Mouse (Mus musculus): ENCODE results near the gene Tbc1d2b. TPM values are rescaled to one million over a fixed set of nuclear protein-coding genes. Genes with fewer than 3 reads are reported as not detected.
A peak's percentile ranks its signal among the peaks of the same experiment; 100 is the strongest.

Tbc1d2b gene
- polyA plus RNA-seq, 1 experiment: 6.7 TPM

DNA sequence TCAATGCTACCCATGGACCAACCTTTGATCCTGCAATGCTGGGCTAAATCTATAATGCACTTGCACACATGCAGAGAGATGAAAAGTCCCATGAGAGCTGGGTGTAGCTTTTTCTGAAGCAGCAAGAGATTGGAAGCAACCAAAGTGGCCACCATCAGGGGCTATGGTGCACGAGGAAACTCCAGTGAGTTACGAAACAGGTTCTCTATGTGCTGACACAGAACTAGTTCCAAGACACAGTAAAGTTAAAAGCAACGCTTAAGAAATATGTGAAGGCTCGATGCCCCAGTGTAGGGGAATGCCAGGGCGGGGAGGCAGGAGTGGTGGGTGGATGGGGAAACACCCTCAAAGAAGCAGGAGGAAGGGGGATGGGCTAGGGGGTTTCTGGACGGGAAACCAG lies 61.9 kb downstream of the Tbc1d2b start:
- H3K36me3 ChIP-seq (ENCODE audit: control insufficient read depth, insufficient read depth): no peaks in the 10 kb centered on the region

GRCm38 (mm10) chr9:90207808-90208207 lies 62.8 kb downstream of the Tbc1d2b start:
- Histone ChIP-seq H3ac (ENCODE audit: control insufficient read depth, insufficient read length, low read depth) (no peak overlapping the region), H3K79me2 (ENCODE audit: control insufficient read depth, insufficient read depth) (no peaks in the 10 kb centered on the region), H3K4me3 (ENCODE audit: insufficient read depth, poor library complexity, severe bottlenecking) (no peak overlapping the region), H3K36me3 (ENCODE audit: control insufficient read depth, insufficient read depth) (no peaks in the 10 kb centered on the region), H3K27me3 (ENCODE audit: control insufficient read depth, insufficient read depth, insufficient read length) (no peaks in the 10 kb centered on the region), H3K79me3 (ENCODE audit: low read depth) (no peaks in the 10 kb centered on the region)
- no peak for TF ChIP-seq CTCF (IDR thresholded peaks at IDR 0.05; ENCODE audit: control insufficient read depth, insufficient read depth, insufficient read length)
- no peak for TF ChIP-seq CEBPB (IDR thresholded peaks at IDR 0.05; ENCODE audit: low read depth)
- no peak for TF ChIP-seq MYOG (IDR thresholded peaks at IDR 0.05; ENCODE audit: control insufficient read depth, extremely low read depth, insufficient read length)
- no peak for TF ChIP-seq USF1 (IDR thresholded peaks at IDR 0.05; ENCODE audit: low read depth)
- TF ChIP-seq MYOD1 (IDR thresholded peaks at IDR 0.05; ENCODE audit: control insufficient read depth, insufficient read length, low read depth): no peak
- no peak for TF ChIP-seq MAX (IDR thresholded peaks at IDR 0.05)
- TF ChIP-seq FOSL1 (IDR thresholded peaks at IDR 0.05; ENCODE audit: insufficient read depth, low read length, poor library complexity, severe bottlenecking): no peak

More for the DNA sequence above, 61.9 kb downstream of the Tbc1d2b start:
- Histone ChIP-seq H3ac (ENCODE audit: control insufficient read depth, insufficient read length, low read depth) (no peak overlapping the region), H3K79me2 (ENCODE audit: control insufficient read depth, insufficient read depth) (no peaks in the 10 kb centered on the region), H3K27me3 (ENCODE audit: control insufficient read depth, insufficient read depth, insufficient read length) (no peaks in the 10 kb centered on the region), H3K79me3 (ENCODE audit: low read depth) (no peaks in the 10 kb centered on the region), H3K4me3 (ENCODE audit: insufficient read depth, poor library complexity, severe bottlenecking) (no peak overlapping the region)
- no peak for TF ChIP-seq CTCF (IDR thresholded peaks at IDR 0.05; ENCODE audit: control insufficient read depth, insufficient read depth, insufficient read length)
- no peak for TF ChIP-seq CEBPB (IDR thresholded peaks at IDR 0.05; ENCODE audit: low read depth)
- no peak for TF ChIP-seq FOSL1 (IDR thresholded peaks at IDR 0.05; ENCODE audit: insufficient read depth, low read length, poor library complexity, severe bottlenecking)
- no peak for TF ChIP-seq MYOD1 (IDR thresholded peaks at IDR 0.05; ENCODE audit: control insufficient read depth, insufficient read length, low read depth)
- no peak for TF ChIP-seq MAX (IDR thresholded peaks at IDR 0.05)
- no peak for TF ChIP-seq USF1 (IDR thresholded peaks at IDR 0.05; ENCODE audit: low read depth)
- no peak for TF ChIP-seq MYOG (IDR thresholded peaks at IDR 0.05; ENCODE audit: control insufficient read depth, extremely low read depth, insufficient read length)

- H3K36me3 ChIP-seq (ENCODE audit: control insufficient read depth, insufficient read depth): no peaks in the 10 kb centered on the region
- no peaks in the 10 kb centered on the region for H3K27me3 ChIP-seq (ENCODE audit: control insufficient read depth, insufficient read depth, insufficient read length)
- TF ChIP-seq CTCF (IDR thresholded peaks at IDR 0.05; ENCODE audit: control insufficient read depth, insufficient read depth, insufficient read length) (peak; percentile 69), USF1 (IDR thresholded peaks at IDR 0.05; ENCODE audit: low read depth) (no peak)
- H3K79me3 ChIP-seq (ENCODE audit: low read depth): no peaks in the 10 kb centered on the region
- no peaks in the 10 kb centered on the region for H3K79me2 ChIP-seq (ENCODE audit: control insufficient read depth, insufficient read depth)
- H3ac ChIP-seq (ENCODE audit: control insufficient read depth, insufficient read length, low read depth): no peak overlapping the region
- no peak overlapping the region for H3K4me3 ChIP-seq (ENCODE audit: insufficient read depth, poor library complexity, severe bottlenecking)
Observed at GRCm38 (mm10) chr9:90206500-90206899, 64.1 kb downstream of the Tbc1d2b start.

DNA sequence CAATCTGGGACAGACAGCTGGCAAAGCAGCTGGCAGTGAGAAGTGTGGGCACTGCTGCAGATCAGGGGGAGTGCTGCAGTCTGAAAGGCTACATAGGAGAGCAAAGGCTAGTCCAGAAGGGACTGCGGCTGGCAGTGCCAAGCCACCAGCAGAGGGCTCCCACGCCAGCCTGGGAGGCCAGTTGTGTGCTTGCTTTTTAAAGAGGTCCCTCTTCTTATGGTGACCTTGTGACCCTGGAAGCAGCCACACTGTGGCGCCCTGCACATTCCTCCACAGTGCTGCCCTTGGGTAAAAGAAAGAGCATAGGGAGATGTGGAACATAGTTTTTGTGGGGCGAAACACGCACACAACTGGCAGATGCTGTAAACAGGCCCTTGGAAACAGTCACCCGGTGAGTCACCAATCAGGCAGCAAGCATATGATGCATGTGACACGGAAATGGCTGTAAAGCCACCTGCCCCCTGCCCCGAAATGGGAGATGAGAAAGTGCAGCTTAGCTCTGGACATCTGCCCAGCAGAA lies 66.1 kb downstream of the Tbc1d2b start:
- H3K27me3 ChIP-seq (ENCODE audit: control insufficient read depth, insufficient read depth, insufficient read length): no peaks in the 10 kb centered on the region
- no peaks in the 10 kb centered on the region for H3K79me3 ChIP-seq (ENCODE audit: low read depth)
- TF ChIP-seq CTCF (IDR thresholded peaks at IDR 0.05; ENCODE audit: control insufficient read depth, insufficient read depth, insufficient read length): peak; percentile 72
- peak; percentile 58 for TF ChIP-seq MYOD1 (IDR thresholded peaks at IDR 0.05; ENCODE audit: control insufficient read depth, insufficient read length, low read depth)
- peak; percentile 33 for TF ChIP-seq USF1 (IDR thresholded peaks at IDR 0.05; ENCODE audit: low read depth)
- no peak for TF ChIP-seq MAX (IDR thresholded peaks at IDR 0.05)
- TF ChIP-seq CEBPB (IDR thresholded peaks at IDR 0.05; ENCODE audit: low read depth): no peak
- H3K79me2 ChIP-seq (ENCODE audit: control insufficient read depth, insufficient read depth): no peaks in the 10 kb centered on the region
- H3ac ChIP-seq (ENCODE audit: control insufficient read depth, insufficient read length, low read depth): no peak overlapping the region
- H3K4me3 ChIP-seq (ENCODE audit: insufficient read depth, poor library complexity, severe bottlenecking): no peak overlapping the region
- H3K36me3 ChIP-seq (ENCODE audit: control insufficient read depth, insufficient read depth): peaks cover 3% of the 10 kb centered on the region

- H3K79me3 ChIP-seq (ENCODE audit: low read depth): no peaks in the 10 kb centered on the region
- H3K4me3 ChIP-seq (ENCODE audit: insufficient read depth, poor library complexity, severe bottlenecking): no peak overlapping the region
- no peaks in the 10 kb centered on the region for H3K79me2 ChIP-seq (ENCODE audit: control insufficient read depth, insufficient read depth)
- no peak overlapping the region for H3ac ChIP-seq (ENCODE audit: control insufficient read depth, insufficient read length, low read depth)
- TF ChIP-seq CTCF (IDR thresholded peaks at IDR 0.05; ENCODE audit: control insufficient read depth, insufficient read depth, insufficient read length) (no peak), MAX (IDR thresholded peaks at IDR 0.05) (no peak), CEBPB (IDR thresholded peaks at IDR 0.05; ENCODE audit: low read depth) (no peak), MYOD1 (IDR thresholded peaks at IDR 0.05; ENCODE audit: control insufficient read depth, insufficient read length, low read depth) (no peak), MYOG (IDR thresholded peaks at IDR 0.05; ENCODE audit: control insufficient read depth, extremely low read depth, insufficient read length) (no peak), USF1 (IDR thresholded peaks at IDR 0.05; ENCODE audit: low read depth) (no peak), FOSL1 (IDR thresholded peaks at IDR 0.05; ENCODE audit: insufficient read depth, low read length, poor library complexity, severe bottlenecking) (no peak)
- peaks cover 5% of the 10 kb centered on the region for H3K36me3 ChIP-seq (ENCODE audit: control insufficient read depth, insufficient read depth)
- no peaks in the 10 kb centered on the region for H3K27me3 ChIP-seq (ENCODE audit: control insufficient read depth, insufficient read depth, insufficient read length)
Observed at GRCm38 (mm10) chr9:90203233-90203632, 67.4 kb downstream of the Tbc1d2b start.

- H3ac ChIP-seq (ENCODE audit: control insufficient read depth, insufficient read length, low read depth): no peak overlapping the region
- H3K27me3 ChIP-seq (ENCODE audit: control insufficient read depth, insufficient read depth, insufficient read length): no peaks in the 10 kb centered on the region
- H3K36me3 ChIP-seq (ENCODE audit: control insufficient read depth, insufficient read depth): peaks cover 5% of the 10 kb centered on the region
- no peaks in the 10 kb centered on the region for H3K79me2 ChIP-seq (ENCODE audit: control insufficient read depth, insufficient read depth)
- H3K4me3 ChIP-seq (ENCODE audit: insufficient read depth, poor library complexity, severe bottlenecking): no peak overlapping the region
- TF ChIP-seq MYOD1 (IDR thresholded peaks at IDR 0.05; ENCODE audit: control insufficient read depth, insufficient read length, low read depth) (peak; percentile 88), FOSL1 (IDR thresholded peaks at IDR 0.05; ENCODE audit: insufficient read depth, low read length, poor library complexity, severe bottlenecking) (no peak), CTCF (IDR thresholded peaks at IDR 0.05; ENCODE audit: control insufficient read depth, insufficient read depth, insufficient read length) (no peak)
- no peaks in the 10 kb centered on the region for H3K79me3 ChIP-seq (ENCODE audit: low read depth)
Observed at GRCm38 (mm10) chr9:90201541-90201940, 69.1 kb downstream of the Tbc1d2b start.
